Mouse (Mus musculus) intestine, embryonic 15.5 days (tissue): Measurements from ENCODE around the gene Katna1. TPM values are rescaled to one million over a fixed set of nuclear protein-coding genes. Genes with fewer than 3 reads are reported as not detected.
A peak's percentile ranks its signal among the peaks of the same experiment; 100 is the strongest.
"Not testable (repeated sequence)": the region's sequence is repeated elsewhere in the genome, so short reads cannot be mapped to it uniquely, and the experiment has no call there.

ENCODE experiments used
- ATAC-seq: fragments of 200-750 bp; cut with Nextera tagmentation; 2 replicates; pipeline ENCODE4 v1.8.0; 2017; ENCODE audit warnings: moderate TSS enrichment, moderate library complexity
- H3K27ac ChIP-seq: fragments of 300-500 bp; sonication (generic); 2 replicates; pipeline ENCODE4 v1.5.1; 2015; ENCODE audit warnings: mild to moderate bottlenecking, inconsistent platforms
- H3K27me3 ChIP-seq: fragments of 300-500 bp; sonication (generic); replicated peaks from 2 replicates; pipeline ENCODE4 v1.6.1; 2015; ENCODE audit warnings: inconsistent platforms
- H3K36me3 ChIP-seq: fragments of 300-500 bp; sonication (generic); 2 replicates; pipeline ENCODE4 v1.6.1; 2015; ENCODE audit warnings: inconsistent platforms
- H3K4me1 ChIP-seq: fragments of 300-500 bp; sonication (generic); replicated peaks from 2 replicates; pipeline ENCODE4 v1.6.1; 2015; ENCODE audit warnings: inconsistent platforms
- H3K4me2 ChIP-seq: fragments of 300-500 bp; sonication (generic); replicated peaks from 2 replicates; pipeline ENCODE4 v1.6.1; 2015; ENCODE audit warnings: mild to moderate bottlenecking, inconsistent platforms
- H3K4me3 ChIP-seq: fragments of 300-500 bp; sonication (generic); replicated peaks from 2 replicates; pipeline ENCODE4 v1.5.1; 2015; ENCODE audit warnings: inconsistent platforms
- H3K9ac ChIP-seq: fragments of 300-500 bp; sonication (generic); 2 replicates; pipeline ENCODE4 v1.6.1; 2015; ENCODE audit warnings: inconsistent platforms
- H3K9me3 ChIP-seq: fragments of 300-500 bp; sonication (generic); 2 replicates; pipeline ENCODE4 v1.6.1; 2016; ENCODE audit warnings: inconsistent platforms
- WGBS: fragments of 180-500 bp; shearing (Covaris S2); methylation state at CpG from one replicate; pipeline ENCODE4 v1.1.7; 2015; 5-methylcytosine and 5-hydroxymethylcytosine counted together
- polyA plus RNA-seq: library from polyadenylated mRNA; unstranded; fragments of >200 nt; fragmentation: Nextera tagmentation; extraction: Ambion mirVana; gene quantifications from 2 replicates; pipeline ENCODE4 v1.2.1, GENCODE M21; 2015

The Katna1 gene
- polyA plus RNA-seq, 1 experiment from 2014 or later: 57.9 TPM

DNA sequence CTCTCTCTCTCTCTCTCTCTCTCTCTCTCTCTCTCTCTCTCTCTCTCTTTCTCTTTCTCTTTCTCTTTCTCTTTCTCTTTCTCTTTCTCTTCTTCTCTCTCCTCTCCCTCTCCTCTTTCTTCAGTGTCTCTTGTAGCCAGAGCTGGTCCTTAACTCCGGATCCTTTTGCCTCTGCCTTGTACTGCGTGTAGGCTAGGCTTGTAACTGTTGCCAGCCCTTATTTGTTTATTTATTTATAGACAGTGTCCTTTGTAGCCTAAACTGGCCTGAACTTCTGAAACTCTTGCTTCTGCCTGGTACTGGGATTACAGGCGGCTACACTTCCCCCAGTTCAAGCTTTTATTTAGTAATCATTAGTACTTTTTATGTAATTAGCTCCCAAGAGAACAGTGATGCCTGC lies 1.2 kb downstream of the Katna1 start:
- H3K9me3 ChIP-seq: no peaks in the 10 kb centered on the region
- H3K27me3 ChIP-seq: no peaks in the 10 kb centered on the region
- peak overlapping the region; percentile 80; the same call in 1 of the 2 replicates for H3K9ac ChIP-seq
- peak overlapping the region; percentile 19; the same call in 1 of the 2 replicates for H3K4me3 ChIP-seq
- ATAC-seq: no peak
- H3K36me3 ChIP-seq: no peaks in the 10 kb centered on the region
- H3K4me2 ChIP-seq: peak overlapping the region; percentile 75
- peaks cover 4% of the 10 kb centered on the region; the same call in 1 of the 2 replicates for H3K4me1 ChIP-seq
- WGBS: 16% methylated on average over 3 of the region's 3 CpGs
- no peak overlapping the region for H3K27ac ChIP-seq

DNA sequence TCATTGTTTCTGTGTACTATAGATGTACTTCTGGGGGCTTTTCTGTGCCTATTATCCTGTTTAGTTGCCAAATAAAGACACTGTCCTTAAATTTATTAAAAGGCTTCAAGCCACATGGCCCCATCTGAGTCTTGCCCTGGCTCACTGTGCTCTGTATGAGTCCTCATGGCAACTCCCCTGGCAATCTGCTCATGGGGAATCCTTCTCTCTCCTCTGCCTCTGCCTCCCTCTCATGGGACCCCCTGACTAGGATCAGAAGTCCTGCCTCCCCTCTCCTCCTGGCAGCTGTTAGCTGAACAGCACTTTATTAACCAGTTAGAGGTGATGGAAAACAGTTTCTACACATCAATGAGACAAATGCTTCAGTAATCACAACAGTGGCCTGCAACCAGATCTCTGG lies 5.8 kb downstream of the Katna1 start:
- ATAC-seq: no peak
- H3K4me3 ChIP-seq: no peak overlapping the region
- H3K4me2 ChIP-seq: no peak overlapping the region
- H3K27ac ChIP-seq: no peak overlapping the region
- H3K36me3 ChIP-seq: no peaks in the 10 kb centered on the region
- no peak overlapping the region for H3K9ac ChIP-seq
- peaks cover 4% of the 10 kb centered on the region; the same call in 1 of the 2 replicates for H3K4me1 ChIP-seq
- H3K27me3 ChIP-seq: no peaks in the 10 kb centered on the region
- H3K9me3 ChIP-seq: no peaks in the 10 kb centered on the region

DNA sequence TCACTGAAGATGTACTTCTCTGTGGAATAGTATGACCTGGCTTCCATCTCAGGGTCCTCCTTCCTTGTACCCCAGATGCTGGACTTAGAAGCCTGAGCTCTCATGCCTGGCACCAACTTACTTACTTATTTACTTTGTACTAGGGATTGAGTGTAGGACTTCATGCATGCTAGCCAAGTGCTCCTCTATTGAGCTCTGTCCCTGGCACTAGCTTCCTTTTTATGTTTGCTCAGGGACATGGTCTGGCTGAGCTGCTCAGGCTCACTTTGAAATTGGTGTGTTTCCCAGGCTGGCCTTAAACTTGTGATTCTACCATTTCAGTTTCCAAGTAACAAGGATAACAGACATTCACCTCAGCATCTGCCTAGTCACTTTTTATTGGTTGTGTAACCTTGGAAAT lies 11.3 kb downstream of the Katna1 start:
- Histone ChIP-seq H3K9me3 (no peaks in the 10 kb centered on the region), H3K27me3 (no peaks in the 10 kb centered on the region), H3K4me2 (no peak overlapping the region), H3K9ac (no peak overlapping the region), H3K27ac (no peak overlapping the region), H3K4me1 (no peaks in the 10 kb centered on the region), H3K36me3 (no peaks in the 10 kb centered on the region), H3K4me3 (no peak overlapping the region)
- ATAC-seq: no peak

DNA sequence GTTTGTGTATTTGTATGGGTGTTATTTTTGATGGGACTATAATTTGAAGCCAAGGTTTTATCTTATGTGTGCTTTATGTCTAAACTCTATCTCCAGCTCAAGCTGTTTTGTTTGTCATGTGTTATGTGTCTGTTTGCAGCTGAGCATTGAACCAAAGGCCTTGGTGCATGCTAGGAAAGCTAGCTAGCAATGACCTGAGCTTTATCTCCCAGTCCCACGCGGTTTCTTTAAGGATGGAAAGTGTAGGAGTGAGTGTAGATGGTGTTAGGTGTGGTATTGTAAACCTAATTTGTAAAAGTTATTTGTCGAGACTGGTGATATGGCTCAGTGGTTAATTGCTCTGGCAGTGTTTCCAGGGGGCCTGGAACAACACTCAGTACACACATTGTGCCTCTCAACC lies 12.1 kb downstream of the Katna1 start:
- Histone ChIP-seq H3K9ac (no peak overlapping the region), H3K4me3 (no peak overlapping the region), H3K27me3 (no peaks in the 10 kb centered on the region), H3K9me3 (no peaks in the 10 kb centered on the region), H3K36me3 (no peaks in the 10 kb centered on the region), H3K27ac (no peak overlapping the region), H3K4me2 (no peak overlapping the region), H3K4me1 (no peaks in the 10 kb centered on the region)
- ATAC-seq: no peak
- 61% methylated on average over 3 of the region's 3 CpGs for WGBS

DNA sequence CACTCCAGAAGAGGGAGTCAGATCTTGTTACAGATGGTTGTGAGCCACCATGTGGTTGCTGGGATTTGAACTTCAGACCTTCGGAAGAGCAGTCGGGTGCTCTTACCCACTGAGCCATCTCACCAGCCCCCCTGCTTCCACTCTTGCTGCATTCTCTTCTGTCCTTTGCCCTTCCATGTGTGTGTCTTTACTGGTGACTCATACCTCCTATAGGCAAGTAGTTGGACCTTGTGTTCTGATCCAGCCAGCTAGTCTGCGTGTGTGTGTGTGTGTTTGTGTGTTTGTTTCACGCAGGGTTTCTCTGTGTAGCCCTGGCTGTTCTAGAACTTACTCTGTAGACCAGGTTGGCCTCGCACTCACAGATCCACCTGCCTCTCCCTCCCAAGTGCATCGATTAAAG lies 19.7 kb downstream of the Katna1 start:
- not testable (repeated sequence) for H3K27ac ChIP-seq, H3K4me3 ChIP-seq, ATAC-seq, H3K27me3 ChIP-seq, H3K4me2 ChIP-seq, H3K9me3 ChIP-seq, H3K9ac ChIP-seq, H3K4me1 ChIP-seq
- H3K36me3 ChIP-seq: peaks cover 21% of the 10 kb centered on the region; the same call in 1 of the 2 replicates
- WGBS: 94% methylated on average over 6 of the region's 6 CpGs

DNA sequence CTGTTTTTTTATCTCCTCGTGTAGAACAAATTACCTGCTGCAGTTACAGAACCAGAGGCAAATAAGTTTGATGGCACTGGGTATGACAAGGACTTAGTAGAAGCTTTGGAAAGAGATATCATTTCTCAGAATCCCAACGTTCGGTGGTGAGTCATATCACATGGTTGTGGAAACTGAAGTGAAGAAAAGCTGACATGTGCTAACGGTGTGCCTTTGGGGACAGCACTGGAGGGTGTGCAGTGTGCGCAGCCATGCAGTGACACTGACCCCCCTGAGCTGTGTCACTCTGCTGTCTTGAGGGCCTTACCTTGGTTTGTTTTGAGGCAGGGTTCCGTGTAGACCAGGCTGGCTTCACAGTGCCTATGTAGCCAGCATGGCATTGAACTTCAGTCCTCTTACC lies 23.0 kb downstream of the Katna1 start:
- H3K9me3 ChIP-seq: no peaks in the 10 kb centered on the region
- peaks cover 27% of the 10 kb centered on the region for H3K36me3 ChIP-seq
- 87% methylated on average over 6 of the region's 6 CpGs for WGBS
- no peaks in the 10 kb centered on the region for H3K27me3 ChIP-seq
- no peak overlapping the region for H3K9ac ChIP-seq
- ATAC-seq: no peak
- H3K4me3 ChIP-seq: no peak overlapping the region
- H3K4me2 ChIP-seq: no peak overlapping the region
- H3K27ac ChIP-seq: no peak overlapping the region
- no peaks in the 10 kb centered on the region for H3K4me1 ChIP-seq

DNA sequence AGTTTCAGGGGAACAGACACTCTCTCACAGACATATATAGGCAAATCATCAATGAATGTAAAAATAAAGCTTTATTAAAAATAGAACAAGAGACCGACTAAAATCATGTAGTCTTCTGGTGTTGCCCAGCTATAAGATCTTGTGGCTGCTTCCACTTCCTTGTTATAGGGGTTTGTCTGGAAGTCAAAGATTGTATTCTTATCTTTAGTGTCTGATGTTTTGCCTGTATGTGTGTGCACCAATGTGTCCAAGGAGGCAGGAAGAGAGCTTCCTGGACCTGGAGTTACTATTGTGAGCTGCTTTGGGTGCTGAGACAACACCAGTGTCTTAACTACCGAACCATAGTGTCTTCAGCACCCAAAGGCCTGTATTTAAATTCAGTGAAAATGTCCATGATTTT lies 31.7 kb downstream of the Katna1 start:
- H3K27ac ChIP-seq: no peak overlapping the region
- no peaks in the 10 kb centered on the region for H3K9me3 ChIP-seq
- H3K4me3 ChIP-seq: no peak overlapping the region
- H3K27me3 ChIP-seq: no peaks in the 10 kb centered on the region
- no peak overlapping the region for H3K4me2 ChIP-seq
- peaks cover 33% of the 10 kb centered on the region for H3K36me3 ChIP-seq
- 95% methylated on average over 2 of the region's 2 CpGs for WGBS
- ATAC-seq: no peak
- no peak overlapping the region for H3K9ac ChIP-seq
- no peaks in the 10 kb centered on the region for H3K4me1 ChIP-seq

DNA sequence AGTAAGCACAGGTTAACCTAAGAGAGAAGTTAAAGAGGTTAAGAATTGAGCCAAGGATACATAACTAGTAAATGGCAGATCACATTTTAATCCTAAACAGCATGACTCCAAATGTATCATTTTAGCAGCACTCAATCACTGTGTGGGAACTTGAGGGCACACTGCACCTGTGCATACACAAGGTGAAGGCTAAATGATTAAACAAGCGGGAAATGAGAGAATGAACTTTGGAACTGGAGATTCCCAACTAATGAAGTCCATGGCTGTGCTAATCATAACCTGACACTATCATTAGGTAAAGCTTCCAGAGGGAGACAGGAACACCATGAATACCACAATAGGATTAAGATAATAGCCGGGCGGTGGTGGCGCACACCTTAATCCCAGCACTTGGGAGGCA lies 46.5 kb downstream of the Katna1 start:
- Histone ChIP-seq H3K27me3 (no peaks in the 10 kb centered on the region), H3K36me3 (peaks cover 26% of the 10 kb centered on the region), H3K4me3 (no peak overlapping the region), H3K27ac (no peak overlapping the region), H3K9ac (no peak overlapping the region), H3K4me1 (no peaks in the 10 kb centered on the region), H3K9me3 (no peaks in the 10 kb centered on the region), H3K4me2 (no peak overlapping the region)
- 94% methylated on average over 4 of the region's 4 CpGs for WGBS
- ATAC-seq: no peak

DNA sequence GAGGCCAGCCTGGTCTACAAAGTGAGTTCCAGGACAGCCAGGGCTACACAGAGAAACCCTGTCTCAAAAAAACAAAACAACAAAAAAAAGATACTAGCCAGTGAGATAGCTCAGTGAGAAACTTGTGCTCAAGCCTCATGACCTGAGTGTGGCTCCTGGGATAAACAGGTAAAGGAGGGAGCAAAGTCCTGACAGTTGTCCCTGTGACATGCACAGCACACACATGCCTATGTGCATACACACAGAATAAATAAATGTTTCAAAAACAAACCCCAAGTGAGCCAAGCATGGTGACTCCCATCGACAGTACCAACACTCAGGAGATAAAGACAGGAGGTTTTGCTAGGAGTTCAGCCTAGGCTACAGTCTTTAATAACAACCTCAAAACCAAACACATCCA lies 47.0 kb downstream of the Katna1 start:
- Histone ChIP-seq H3K4me1 (no peaks in the 10 kb centered on the region), H3K9ac (no peak overlapping the region), H3K9me3 (no peaks in the 10 kb centered on the region), H3K4me3 (no peak overlapping the region), H3K27me3 (no peaks in the 10 kb centered on the region), H3K36me3 (peaks cover 26% of the 10 kb centered on the region), H3K27ac (no peak overlapping the region), H3K4me2 (no peak overlapping the region)
- ATAC-seq: no peak
- WGBS: 91% methylated on average over 1 of the region's 1 CpGs

DNA sequence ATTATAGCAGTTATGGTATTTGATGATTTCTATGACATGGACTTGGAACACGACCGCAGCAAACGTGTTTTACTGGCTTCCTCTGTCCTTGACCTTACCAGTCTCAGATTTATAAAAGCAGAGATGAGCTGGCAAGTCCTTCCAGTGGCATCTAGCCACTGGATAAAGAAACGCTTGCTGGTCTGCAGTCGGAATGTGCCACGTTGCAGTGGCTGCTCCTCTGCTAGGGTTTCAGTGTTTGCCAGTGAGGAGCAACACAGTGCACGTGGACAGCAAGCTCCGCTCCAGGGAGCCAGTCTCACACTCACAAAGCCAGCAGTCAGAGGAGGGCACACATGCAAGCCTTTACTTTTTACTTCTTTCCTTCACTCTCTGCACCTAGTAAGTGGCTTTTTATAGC lies 49.6 kb downstream of the Katna1 start:
- Histone ChIP-seq H3K9ac (no peak overlapping the region), H3K36me3 (peaks cover 24% of the 10 kb centered on the region), H3K27me3 (no peaks in the 10 kb centered on the region), H3K27ac (no peak overlapping the region), H3K4me3 (no peak overlapping the region), H3K9me3 (no peaks in the 10 kb centered on the region), H3K4me2 (no peak overlapping the region), H3K4me1 (no peaks in the 10 kb centered on the region)
- 91% methylated on average over 8 of the region's 8 CpGs for WGBS
- ATAC-seq: no peak

DNA sequence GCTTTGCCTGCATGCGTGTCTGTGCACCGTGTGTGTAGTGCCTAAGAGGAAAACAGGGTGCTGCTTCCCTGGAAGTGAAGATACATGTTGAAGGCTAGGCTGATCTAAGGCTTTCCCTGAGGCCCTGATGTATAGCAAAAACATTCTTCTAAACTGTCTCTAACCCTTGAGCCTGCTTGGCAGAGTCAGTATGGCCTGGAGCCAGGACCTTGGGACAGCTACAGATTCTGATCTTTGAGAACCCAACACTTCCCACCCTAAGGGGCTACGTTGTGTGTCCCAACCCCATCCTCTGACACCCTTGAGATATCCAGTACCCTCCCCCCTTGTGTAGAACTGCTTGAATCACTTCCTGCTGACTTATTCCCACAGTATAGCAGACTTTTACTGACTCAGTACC lies 52.6 kb downstream of the Katna1 start:
- Histone ChIP-seq H3K4me2 (no peak overlapping the region), H3K4me1 (no peaks in the 10 kb centered on the region), H3K4me3 (no peak overlapping the region), H3K36me3 (peaks cover 15% of the 10 kb centered on the region; the same call in 1 of the 2 replicates), H3K27ac (no peak overlapping the region), H3K27me3 (no peaks in the 10 kb centered on the region), H3K9me3 (no peaks in the 10 kb centered on the region), H3K9ac (no peak overlapping the region)
- no peak for ATAC-seq
- WGBS: 94% methylated on average over 3 of the region's 3 CpGs

DNA sequence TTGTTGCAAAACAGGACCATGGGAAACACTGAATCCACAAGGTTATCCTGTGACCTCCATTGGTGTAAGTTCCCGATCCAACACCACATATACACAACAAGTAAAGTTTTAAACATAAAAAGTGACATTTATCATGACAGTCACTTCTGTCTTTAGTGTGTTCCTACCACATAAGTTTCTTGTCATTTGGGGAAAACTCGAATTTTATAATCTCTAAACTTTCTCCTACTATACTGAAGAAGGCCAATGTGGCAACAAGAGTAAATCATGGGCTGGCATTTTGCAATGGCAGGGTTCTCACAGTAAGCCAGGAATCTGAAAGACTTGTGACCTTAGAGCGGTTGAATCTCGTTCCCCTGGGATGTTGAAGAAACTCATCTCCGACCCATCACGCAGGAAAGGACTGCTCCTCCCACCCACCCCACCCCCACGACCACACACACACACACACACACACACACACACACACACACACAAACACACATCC lies 54.0 kb downstream of the Katna1 start:
- no peaks in the 10 kb centered on the region for H3K9me3 ChIP-seq
- peak overlapping the region; percentile 80; the same call in 1 of the 2 replicates for H3K9ac ChIP-seq
- 15% methylated on average over 7 of the region's 7 CpGs for WGBS
- H3K4me2 ChIP-seq: peak overlapping the region; percentile 78
- H3K27ac ChIP-seq: no peak overlapping the region
- H3K4me1 ChIP-seq: no peaks in the 10 kb centered on the region
- ATAC-seq: no peak
- H3K36me3 ChIP-seq: peaks cover 13% of the 10 kb centered on the region; the same call in 1 of the 2 replicates
- H3K27me3 ChIP-seq: no peaks in the 10 kb centered on the region
- peak overlapping the region; percentile 98 for H3K4me3 ChIP-seq

DNA sequence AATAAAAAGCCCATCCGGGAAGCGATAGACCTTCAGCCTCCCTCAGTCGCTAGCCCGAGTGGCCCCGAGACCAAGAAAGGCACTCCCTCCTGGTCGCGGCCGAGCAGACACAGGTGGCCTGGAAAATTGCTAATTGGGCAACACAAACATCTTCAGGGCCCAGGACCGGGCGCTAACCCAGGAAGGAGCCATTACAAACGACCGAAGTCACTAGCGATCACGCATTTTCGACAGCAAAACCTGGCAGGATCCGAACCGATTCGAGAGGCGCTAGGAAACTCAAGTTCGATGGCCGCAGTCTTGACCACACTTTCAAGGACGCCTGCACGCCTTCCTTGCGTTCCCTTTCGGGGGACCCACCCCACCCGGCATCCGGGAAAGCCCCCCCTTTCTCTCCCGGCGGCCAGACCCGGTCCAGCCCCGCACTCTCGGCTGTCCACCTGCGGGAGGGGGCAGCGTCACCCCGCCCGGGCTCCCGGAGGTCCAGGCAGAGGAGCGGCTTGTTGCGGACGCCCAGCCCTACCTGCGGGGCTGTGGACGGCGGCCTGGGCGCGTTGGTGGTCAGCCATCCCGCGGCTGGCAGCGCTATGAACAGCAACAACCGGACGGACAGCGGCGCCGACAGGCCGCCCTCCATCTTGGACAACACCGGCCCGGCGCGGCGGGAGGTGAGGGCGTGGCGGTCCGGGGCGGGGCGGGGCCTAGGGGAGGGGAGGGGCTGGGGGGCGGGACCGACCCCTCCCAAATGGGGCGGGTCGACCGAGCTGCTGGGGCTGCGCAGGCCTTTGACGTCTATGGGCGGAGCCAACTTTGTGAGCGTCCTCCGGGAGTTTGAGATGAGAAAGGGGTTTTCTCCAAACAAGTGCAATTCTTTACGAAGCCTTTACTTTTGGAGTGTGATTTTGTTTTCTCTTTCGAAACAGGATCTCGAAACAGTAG lies 54.7 kb downstream of the Katna1 start:
- Histone ChIP-seq H3K27ac (peak overlapping the region; percentile 51; the same call in 1 of the 2 replicates), H3K9ac (peak overlapping the region; percentile 80), H3K4me3 (peak overlapping the region; percentile 98), H3K27me3 (no peaks in the 10 kb centered on the region), H3K4me2 (peak overlapping the region; percentile 78), H3K9me3 (no peaks in the 10 kb centered on the region), H3K36me3 (peaks cover 8% of the 10 kb centered on the region; the same call in 1 of the 2 replicates), H3K4me1 (no peaks in the 10 kb centered on the region)
- 1% methylated on average over 65 of the region's 77 CpGs for WGBS
- peak; percentile 97 for ATAC-seq
